Mouse (Mus musculus): ENCODE results near the gene Ppp2r2c. TPM values are rescaled to one million over a fixed set of nuclear protein-coding genes. Genes with fewer than 3 reads are reported as not detected.

Ppp2r2c gene
- polyA plus RNA-seq, 1 experiment from 2014 or later = 0.03 TPM

- ATAC-seq (no peak), DNase-seq (ENCODE audit: low read depth, low spot score) (no peak)
- ChIA-PET CTCF (no interaction called here), POLR2A (interaction anchor here (0.6 kb wide), 1 partner anchor 78 kb away, joined by 3 read pairs; no protein-coding TSS in a partner anchor)
- H3K27me3 ChIP-seq = peaks cover 58% of the 10 kb centered on the region
- in situ Hi-C loops (cut with MboI; ENCODE audit: low pct_unique_long_range_greater_than_20kb) = no loop called here
- no peak for TF ChIP-seq CTCF (IDR thresholded peaks at IDR 0.05)
Observed at GRCm38 (mm10) chr5:36911759-36912352, 43.5 kb downstream of the Ppp2r2c start.

GRCm38 (mm10) chr5:36912602-36913310, 44.4 kb downstream of the Ppp2r2c start:
- in situ Hi-C loops (cut with MboI; ENCODE audit: low pct_unique_long_range_greater_than_20kb) = no loop called here
- CTCF ChIA-PET = no interaction called here
- H3K27me3 ChIP-seq = peaks cover 52% of the 10 kb centered on the region
- no peak for TF ChIP-seq CTCF (IDR thresholded peaks at IDR 0.05)
- no peak for ATAC-seq
- DNase-seq (ENCODE audit: low read depth, low spot score) = no peak
- POLR2A ChIA-PET = no interaction called here

- in situ Hi-C loops (cut with MboI; ENCODE audit: low pct_unique_long_range_greater_than_20kb) = no loop called here
- no peak for ATAC-seq
- no peak for DNase-seq (ENCODE audit: low read depth, low spot score)
- ChIA-PET POLR2A (no interaction called here), CTCF (interaction anchor here (0.6 to 1.3 kb wide), 2 partner anchors 13 to 79 kb away, joined by 3 to 4 read pairs; no protein-coding TSS in a partner anchor)
- TF ChIP-seq CTCF (IDR thresholded peaks at IDR 0.05) = no peak
- peaks cover 38% of the 10 kb centered on the region for H3K27me3 ChIP-seq
Observed at GRCm38 (mm10) chr5:36915256-36915655, 46.9 kb downstream of the Ppp2r2c start.

- ATAC-seq = no peak
- in situ Hi-C loops (cut with MboI; ENCODE audit: low pct_unique_long_range_greater_than_20kb) = no loop called here
- peaks cover 28% of the 10 kb centered on the region for H3K27me3 ChIP-seq
- no peak for TF ChIP-seq CTCF (IDR thresholded peaks at IDR 0.05)
- DNase-seq (ENCODE audit: low read depth, low spot score) = no peak
- POLR2A ChIA-PET = no interaction called here
- CTCF ChIA-PET = interaction anchor here (0.7 kb wide), 1 partner anchor 23 kb away, joined by 3 read pairs; no protein-coding TSS in a partner anchor
Observed at GRCm38 (mm10) chr5:36916581-36916980, 48.3 kb downstream of the Ppp2r2c start.

GRCm38 (mm10) chr5:36917245-36917644, 48.9 kb downstream of the Ppp2r2c start:
- no peak for TF ChIP-seq CTCF (IDR thresholded peaks at IDR 0.05)
- CTCF ChIA-PET = interaction anchor here (0.7 kb wide), 1 partner anchor 22 kb away, joined by 3 read pairs; no protein-coding TSS in a partner anchor
- POLR2A ChIA-PET = no interaction called here
- ATAC-seq (no peak), DNase-seq (ENCODE audit: low read depth, low spot score) (no peak)
- H3K27me3 ChIP-seq = peaks cover 27% of the 10 kb centered on the region
- in situ Hi-C loops (cut with MboI; ENCODE audit: low pct_unique_long_range_greater_than_20kb) = no loop called here

GRCm38 (mm10) chr5:36918016-36918415, 49.7 kb downstream of the Ppp2r2c start:
- H3K27me3 ChIP-seq = peaks cover 27% of the 10 kb centered on the region
- ATAC-seq = no peak

GRCm38 (mm10) chr5:36920072-36920471, 51.8 kb downstream of the Ppp2r2c start:
- DNase-seq (ENCODE audit: low read depth, low spot score) (no peak), ATAC-seq (no peak)
- CTCF ChIA-PET = interaction anchor here (1.4 kb wide), 1 partner anchor 8 kb away, joined by 3 read pairs; no protein-coding TSS in a partner anchor
- peaks cover 24% of the 10 kb centered on the region for H3K27me3 ChIP-seq
- no peak for TF ChIP-seq CTCF (IDR thresholded peaks at IDR 0.05)
- POLR2A ChIA-PET = no interaction called here
- in situ Hi-C loops (cut with MboI; ENCODE audit: low pct_unique_long_range_greater_than_20kb) = no loop called here

More at GRCm38 (mm10) chr5:36918016-36918415, 49.7 kb downstream of the Ppp2r2c start:
- DNase-seq (ENCODE audit: low read depth, low spot score) = no peak
- POLR2A ChIA-PET = no interaction called here
- in situ Hi-C loops (cut with MboI; ENCODE audit: low pct_unique_long_range_greater_than_20kb) = no loop called here
- CTCF ChIA-PET = no interaction called here
- no peak for TF ChIP-seq CTCF (IDR thresholded peaks at IDR 0.05)

GRCm38 (mm10) chr5:36921871-36922270, 53.6 kb downstream of the Ppp2r2c start:
- ChIA-PET CTCF (no interaction called here), POLR2A (no interaction called here)
- peaks cover 24% of the 10 kb centered on the region for H3K27me3 ChIP-seq
- in situ Hi-C loops (cut with MboI; ENCODE audit: low pct_unique_long_range_greater_than_20kb) = no loop called here
- no peak for ATAC-seq
- DNase-seq (ENCODE audit: low read depth, low spot score) = no peak
- no peak for TF ChIP-seq CTCF (IDR thresholded peaks at IDR 0.05)

GRCm38 (mm10) chr5:36922811-36923210, 54.5 kb downstream of the Ppp2r2c start:
- DNase-seq (ENCODE audit: low read depth, low spot score) = no peak
- H3K27me3 ChIP-seq = peaks cover 24% of the 10 kb centered on the region
- TF ChIP-seq CTCF (IDR thresholded peaks at IDR 0.05) = no peak
- CTCF ChIA-PET = interaction anchor here (1.9 kb wide), 1 partner anchor 24 kb away, joined by 6 read pairs; no protein-coding TSS in a partner anchor
- in situ Hi-C loops (cut with MboI; ENCODE audit: low pct_unique_long_range_greater_than_20kb) = no loop called here
- POLR2A ChIA-PET = no interaction called here
- no peak for ATAC-seq

GRCm38 (mm10) chr5:36923826-36924700, 55.8 kb downstream of the Ppp2r2c start:
- ATAC-seq = no peak
- ChIA-PET CTCF (interaction anchor here (1.9 kb wide), 1 partner anchor 22 kb away, joined by 6 read pairs; no protein-coding TSS in a partner anchor), POLR2A (no interaction called here)
- TF ChIP-seq CTCF (IDR thresholded peaks at IDR 0.05) = no peak
- no peak for DNase-seq (ENCODE audit: low read depth, low spot score)
- peaks cover 21% of the 10 kb centered on the region for H3K27me3 ChIP-seq
- in situ Hi-C loops (cut with MboI; ENCODE audit: low pct_unique_long_range_greater_than_20kb) = no loop called here
